ENCODE assay signal across 1 mouse cellular context in the genomic region with DNA sequence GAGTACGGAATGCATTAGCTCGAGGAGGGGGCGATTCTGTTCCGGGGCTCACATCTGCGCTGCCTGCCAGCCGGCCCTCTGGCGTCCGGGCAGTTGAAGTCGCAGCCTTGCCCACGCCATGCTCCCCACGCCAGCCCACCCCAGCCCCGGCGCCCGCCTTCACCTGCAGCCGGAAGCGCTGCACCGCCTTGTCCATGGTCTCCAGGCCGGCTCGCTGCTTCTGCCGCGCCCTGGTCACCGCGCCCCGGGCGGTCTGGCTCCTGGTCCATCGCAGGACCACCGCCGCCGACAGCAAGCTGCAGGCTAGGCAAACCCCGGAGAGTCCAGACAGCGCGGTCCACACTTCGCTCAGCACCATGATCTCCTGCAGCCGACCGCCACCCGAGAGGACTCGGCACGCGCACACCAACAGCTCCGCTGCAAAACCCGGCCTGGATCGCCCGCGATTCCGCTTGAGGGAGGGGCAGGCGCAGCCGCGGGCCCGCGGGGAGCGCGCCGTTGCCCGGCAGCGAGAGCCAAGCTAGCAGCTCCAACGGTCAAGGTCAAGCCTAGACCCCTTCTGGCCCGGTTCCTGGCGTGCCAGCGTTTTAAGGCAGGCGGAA.
TF ChIP-seq lines count a peak whose summit lies in the region.

No protein-coding gene starts in this region.

TF ChIP-seq in C2C12, 6 proteins besides CTCF, POLR2A, EP300 and RAD21:
- TF ChIP-seq MAX (IDR thresholded peaks at IDR 0.05) (peak; percentile 62), FOSL1 (IDR thresholded peaks at IDR 0.05; ENCODE audit: insufficient read depth, low read length, poor library complexity, severe bottlenecking) (no peak)
